Mouse (Mus musculus) midbrain, embryonic 16.5 days (tissue): ENCODE measurements at regions not wholly inside any gene's neighbourhood (a gene's known extent, or its start where the extent isn't known, plus 50 kb on each side); places are given as distances from the start of the nearest gene placed in this dataset.
"Not testable (repeated sequence)": the region's sequence is repeated elsewhere in the genome, so short reads cannot be mapped to it uniquely, and the experiment has no call there.

Source experiments
- ATAC-seq: fragments of 200-750 bp; cut with Nextera tagmentation; 2 replicates; pipeline ENCODE4 v1.8.0; 2017; ENCODE audit warnings: moderate TSS enrichment
- H3K27ac ChIP-seq: fragments of 300-500 bp; sonication (generic); 2 replicates; pipeline ENCODE4 v1.5.1; 2014; ENCODE audit warnings: mild to moderate bottlenecking, low read length, mixed read lengths
- H3K27me3 ChIP-seq: fragments of 300-500 bp; sonication (generic); 2 replicates; pipeline ENCODE4 v1.6.1; 2014; ENCODE audit warnings: low read depth, low read length, mixed read lengths; ENCODE audit not compliant: control insufficient read depth, insufficient read depth
- H3K36me3 ChIP-seq: fragments of 300-500 bp; sonication (generic); 2 replicates; pipeline ENCODE4 v1.6.1; 2014; ENCODE audit warnings: mild to moderate bottlenecking, low read length, moderate library complexity, mixed read lengths; ENCODE audit not compliant: control insufficient read depth, insufficient read depth
- H3K4me1 ChIP-seq: fragments of 300-500 bp; sonication (generic); 2 replicates; pipeline ENCODE4 v1.6.1; 2014; ENCODE audit warnings: mild to moderate bottlenecking, low read length, mixed read lengths; ENCODE audit not compliant: control insufficient read depth, insufficient read depth
- H3K4me2 ChIP-seq: fragments of 300-500 bp; sonication (generic); 2 replicates; pipeline ENCODE4 v1.6.1; 2014; ENCODE audit warnings: mild to moderate bottlenecking, low read length, mixed read lengths
- H3K4me3 ChIP-seq: fragments of 300-500 bp; sonication (generic); 2 replicates; pipeline ENCODE4 v1.5.1; 2014; ENCODE audit warnings: low read depth, mild to moderate bottlenecking, low read length, moderate library complexity, mixed read lengths
- H3K9ac ChIP-seq: fragments of 300-500 bp; sonication (generic); 2 replicates; pipeline ENCODE4 v1.6.1; 2014; ENCODE audit warnings: low read depth, low read length, mixed read lengths
- H3K9me3 ChIP-seq: fragments of 300-500 bp; sonication (generic); replicated peaks from 2 replicates; pipeline ENCODE4 v1.6.1; 2014; ENCODE audit warnings: mild to moderate bottlenecking, low read length, mixed read lengths; ENCODE audit not compliant: control insufficient read depth, poor library complexity, severe bottlenecking
- WGBS: fragments of 180-500 bp; shearing (Covaris S2); extraction: QIAGEN DNeasy Blood & Tissue Kit; methylation state at CpG from one replicate; pipeline ENCODE4 v1.1.7; 2014; 5-methylcytosine and 5-hydroxymethylcytosine counted together

GRCm38 (mm10) chr3:157371509-157371908 lies 162.5 kb upstream of the Zranb2 start:
- no peak for ATAC-seq
- Histone ChIP-seq H3K36me3 (no peaks in the 10 kb centered on the region), H3K27ac (no peak overlapping the region), H3K4me2 (no peak overlapping the region), H3K4me3 (no peak overlapping the region), H3K4me1 (no peaks in the 10 kb centered on the region), H3K27me3 (no peaks in the 10 kb centered on the region), H3K9ac (no peak overlapping the region), H3K9me3 (no peaks in the 10 kb centered on the region)
- WGBS, result 81% methylated on average over 3 of the region's 3 CpGs

GRCm38 (mm10) chr3:157373333-157373732 lies 160.6 kb upstream of the Zranb2 start:
- Histone ChIP-seq H3K36me3 (no peaks in the 10 kb centered on the region), H3K27me3 (no peaks in the 10 kb centered on the region), H3K9ac (no peak overlapping the region), H3K9me3 (no peaks in the 10 kb centered on the region), H3K27ac (no peak overlapping the region), H3K4me1 (no peaks in the 10 kb centered on the region), H3K4me2 (no peak overlapping the region), H3K4me3 (no peak overlapping the region)
- 66% methylated on average over 1 of the region's 1 CpGs for WGBS
- ATAC-seq, result no peak

- Histone ChIP-seq H3K9me3 (no peaks in the 10 kb centered on the region), H3K27ac (no peak overlapping the region), H3K4me3 (no peak overlapping the region), H3K36me3 (no peaks in the 10 kb centered on the region), H3K4me2 (no peak overlapping the region), H3K9ac (no peak overlapping the region), H3K27me3 (no peaks in the 10 kb centered on the region), H3K4me1 (no peaks in the 10 kb centered on the region)
- no peak for ATAC-seq
- WGBS, result 53% methylated on average over 1 of the region's 1 CpGs
These were observed 159.8 kb upstream of the Zranb2 start for GRCm38 (mm10) chr3:157374178-157374577.

DNA sequence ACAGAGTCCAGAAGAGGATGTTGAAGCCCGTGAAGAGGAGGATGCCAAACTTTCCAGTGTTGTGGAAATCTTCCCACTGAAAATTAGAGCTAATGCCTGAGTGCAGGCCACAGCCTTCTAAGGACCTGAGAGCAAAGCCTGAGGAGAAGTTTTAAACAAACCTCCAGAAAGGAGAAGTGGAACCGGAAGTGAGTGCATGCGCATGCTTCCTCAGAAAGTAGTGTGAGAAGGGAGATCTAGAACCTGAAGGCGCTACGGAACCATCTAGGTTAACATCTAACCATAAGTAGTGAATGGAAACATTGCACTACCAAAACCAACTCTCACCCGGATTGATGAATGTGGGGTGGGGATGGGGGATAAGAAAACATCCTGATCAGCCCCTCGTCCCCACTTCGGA lies 156.4 kb upstream of the Zranb2 start:
- Histone ChIP-seq H3K27me3 (no peaks in the 10 kb centered on the region), H3K9ac (no peak overlapping the region), H3K27ac (no peak overlapping the region), H3K9me3 (no peaks in the 10 kb centered on the region), H3K36me3 (no peaks in the 10 kb centered on the region), H3K4me2 (no peak overlapping the region), H3K4me1 (no peaks in the 10 kb centered on the region), H3K4me3 (no peak overlapping the region)
- no peak for ATAC-seq
- 96% methylated on average over 8 of the region's 8 CpGs for WGBS

DNA sequence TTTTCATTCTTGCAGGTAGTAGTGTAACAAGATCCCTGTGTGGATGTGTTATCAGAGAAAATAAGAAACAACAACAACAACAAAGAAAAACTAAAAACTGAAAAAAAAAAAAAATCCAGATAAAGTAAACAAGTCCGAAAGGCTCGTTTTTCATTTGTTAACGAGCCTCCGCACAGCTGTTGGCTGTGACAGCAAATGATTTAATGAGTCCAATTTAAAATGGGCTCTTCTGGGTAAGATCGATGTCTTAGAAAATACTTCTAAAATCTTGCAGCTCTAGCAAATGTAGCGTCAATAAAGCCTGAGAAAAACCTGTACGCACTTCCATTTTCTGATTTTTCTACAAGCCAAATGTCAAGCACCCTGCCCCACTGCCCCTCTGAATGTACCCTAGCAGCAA lies 155.8 kb upstream of the Zranb2 start:
- Histone ChIP-seq H3K4me3 (no peak overlapping the region), H3K9ac (no peak overlapping the region), H3K27ac (no peak overlapping the region), H3K4me2 (no peak overlapping the region), H3K9me3 (no peaks in the 10 kb centered on the region), H3K36me3 (no peaks in the 10 kb centered on the region), H3K4me1 (no peaks in the 10 kb centered on the region), H3K27me3 (no peaks in the 10 kb centered on the region)
- ATAC-seq, result no peak
- 84% methylated on average over 7 of the region's 7 CpGs for WGBS

GRCm38 (mm10) chr3:157391835-157392234 lies 142.1 kb upstream of the Zranb2 start:
- no peak overlapping the region for H3K4me3 ChIP-seq
- no peaks in the 10 kb centered on the region for H3K36me3 ChIP-seq
- H3K27ac ChIP-seq, result no peak overlapping the region
- no peaks in the 10 kb centered on the region for H3K9me3 ChIP-seq
- 89% methylated on average over 1 of the region's 1 CpGs for WGBS
- H3K9ac ChIP-seq, result no peak overlapping the region
- no peak for ATAC-seq
- H3K4me1 ChIP-seq, result no peaks in the 10 kb centered on the region
- H3K27me3 ChIP-seq, result no peaks in the 10 kb centered on the region
- no peak overlapping the region for H3K4me2 ChIP-seq

DNA sequence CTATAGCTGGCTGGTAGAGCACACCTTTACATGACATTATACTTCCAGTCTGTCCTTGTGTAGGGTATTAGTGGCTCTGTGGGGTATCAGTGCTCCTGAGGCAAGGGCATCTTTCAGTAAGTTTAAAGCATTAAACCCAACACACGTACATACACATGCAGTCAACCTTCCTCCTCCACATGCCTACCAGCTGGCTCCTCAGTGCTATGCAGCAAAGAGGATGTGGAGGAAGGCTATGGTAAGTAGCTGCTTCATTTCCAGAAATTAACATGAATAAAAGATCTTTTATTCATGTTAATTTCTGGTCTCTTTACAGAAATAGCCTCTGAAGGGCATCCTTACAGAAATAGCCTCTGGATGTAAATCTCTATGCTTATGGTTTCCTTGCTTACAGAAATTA lies 140.1 kb upstream of the Zranb2 start:
- ATAC-seq, result no peak
- Histone ChIP-seq H3K27ac (no peak overlapping the region), H3K9ac (no peak overlapping the region), H3K27me3 (no peaks in the 10 kb centered on the region), H3K4me2 (no peak overlapping the region), H3K4me1 (no peaks in the 10 kb centered on the region), H3K4me3 (no peak overlapping the region), H3K36me3 (no peaks in the 10 kb centered on the region), H3K9me3 (no peaks in the 10 kb centered on the region)
- whole genome bisulfite sequencing, result 83% methylated on average over 1 of the region's 1 CpGs

DNA sequence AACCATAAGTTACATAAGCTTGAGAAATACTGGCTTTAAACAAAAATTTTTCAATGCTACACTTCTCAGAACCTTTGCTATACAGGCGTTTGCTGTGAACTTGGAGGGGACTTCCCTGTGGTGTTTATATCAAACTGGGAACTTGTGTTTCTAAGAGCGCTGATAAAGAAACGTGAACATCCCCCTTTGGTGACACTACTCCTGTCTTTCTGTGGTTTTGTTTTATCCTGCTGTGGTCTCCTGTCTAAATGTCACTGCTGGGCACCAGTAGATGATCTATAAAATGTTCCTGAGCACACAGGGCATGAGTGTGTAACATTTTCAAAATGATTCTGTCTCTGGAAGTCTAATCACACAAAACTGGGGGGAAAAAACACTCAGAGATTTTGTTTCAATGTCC lies 134.1 kb upstream of the Zranb2 start:
- Histone ChIP-seq H3K4me1 (no peaks in the 10 kb centered on the region), H3K27ac (no peak overlapping the region), H3K27me3 (no peaks in the 10 kb centered on the region), H3K4me2 (no peak overlapping the region), H3K36me3 (no peaks in the 10 kb centered on the region), H3K9me3 (0 out of 2 replicates have a peak, but pooled peaks cover 5% of the 10 kb centered on the region), H3K4me3 (no peak overlapping the region), H3K9ac (no peak overlapping the region)
- ATAC-seq, result no peak
- WGBS, result 81% methylated on average over 3 of the region's 3 CpGs

DNA sequence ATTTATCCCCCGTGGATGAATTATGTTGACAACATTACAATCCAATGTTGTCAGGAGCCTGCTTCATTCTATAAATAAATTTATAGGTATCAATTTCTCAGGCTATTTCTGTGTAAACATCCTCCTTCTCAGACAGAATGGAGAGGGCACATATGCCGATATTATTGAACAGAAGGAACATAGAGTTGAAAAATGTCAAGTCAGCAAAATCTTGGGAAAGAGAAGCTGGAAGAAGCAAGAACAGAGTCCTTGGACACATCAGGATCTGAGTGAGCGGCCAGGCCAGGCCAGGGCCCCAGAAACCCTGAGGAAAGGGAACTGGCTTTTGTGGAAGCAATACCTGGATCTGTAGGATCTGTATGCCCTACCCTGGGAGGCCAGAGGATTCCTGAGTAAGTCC lies 129.9 kb upstream of the Zranb2 start:
- Histone ChIP-seq H3K36me3 (no peaks in the 10 kb centered on the region), H3K9ac (no peak overlapping the region), H3K9me3 (0 out of 2 replicates have a peak, but pooled peaks cover 5% of the 10 kb centered on the region), H3K27ac (no peak overlapping the region), H3K27me3 (no peaks in the 10 kb centered on the region), H3K4me1 (no peaks in the 10 kb centered on the region), H3K4me2 (no peak overlapping the region), H3K4me3 (no peak overlapping the region)
- ATAC-seq, result no peak
- 91% methylated on average over 3 of the region's 3 CpGs for WGBS

DNA sequence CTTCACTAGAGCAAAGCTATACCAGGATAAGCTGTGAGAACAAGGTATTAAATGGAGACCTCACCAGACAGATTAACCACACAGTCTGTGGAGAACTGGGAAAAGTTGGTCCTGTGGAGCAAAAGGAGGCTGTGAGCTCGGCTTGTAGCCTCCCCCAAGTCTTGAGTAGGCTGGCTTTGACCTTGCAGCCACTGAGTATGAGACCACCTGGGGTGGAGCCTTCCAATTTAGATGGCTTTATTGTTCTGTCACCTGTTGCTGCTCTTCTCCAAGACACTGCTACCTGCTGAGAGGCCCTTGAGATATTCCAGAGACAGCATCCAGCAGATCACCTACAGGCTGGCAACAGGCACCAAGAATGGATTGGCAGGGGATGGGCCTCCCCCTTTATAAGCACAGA lies 110.5 kb upstream of the Zranb2 start:
- not testable (repeated sequence) for H3K4me1 ChIP-seq, H3K4me3 ChIP-seq, H3K36me3 ChIP-seq, H3K4me2 ChIP-seq, ATAC-seq, H3K9ac ChIP-seq, H3K27ac ChIP-seq, H3K9me3 ChIP-seq, H3K27me3 ChIP-seq
- WGBS, result 41% methylated on average over 1 of the region's 1 CpGs
